Mouse (Mus musculus) inflammation-experienced regulatory T-cells, adult 6 months (primary cell): ENCODE data around the gene Usp16. TPM values are rescaled to one million over a fixed set of nuclear protein-coding genes. Genes with fewer than 3 reads are reported as not detected.
"Not testable (repeated sequence)": the region's sequence is repeated elsewhere in the genome, so short reads cannot be mapped to it uniquely, and the experiment has no call there.

Experiments used
- ATAC-seq: one replicate; pipeline ENCODE4 v1.8.0; 2017
- polyA plus RNA-seq, 3 experiments: library from polyadenylated mRNA; unstranded; fragments of 100-300 nt; shearing (Covaris generic); gene quantifications; one replicate each; pipeline ENCODE4 v1.2.1; 2017

The Usp16 gene
- polyA plus RNA-seq, 3 experiments from 2014 or later: 45.9 to 61.9 (median 60.5) TPM

DNA sequence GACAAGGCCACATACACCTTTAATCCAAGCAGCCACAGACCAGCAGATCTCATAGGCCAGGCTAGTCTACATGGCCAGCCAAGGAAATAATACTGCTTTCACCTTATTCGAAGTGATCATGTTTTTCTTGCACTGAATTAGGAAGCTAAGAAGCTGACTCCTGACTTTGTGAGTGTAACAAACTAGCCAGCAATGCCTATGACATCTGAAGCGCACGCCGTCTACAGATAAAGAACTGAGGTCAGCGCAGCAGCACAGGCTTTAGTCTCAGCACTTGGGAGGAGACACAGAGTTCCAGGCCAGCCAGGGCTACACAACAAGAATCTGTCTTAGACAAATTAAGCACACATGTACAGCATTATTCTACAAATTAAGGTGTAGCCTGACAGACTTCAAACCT lies 32.2 kb downstream of the Usp16 start:
- no peak for ATAC-seq

DNA sequence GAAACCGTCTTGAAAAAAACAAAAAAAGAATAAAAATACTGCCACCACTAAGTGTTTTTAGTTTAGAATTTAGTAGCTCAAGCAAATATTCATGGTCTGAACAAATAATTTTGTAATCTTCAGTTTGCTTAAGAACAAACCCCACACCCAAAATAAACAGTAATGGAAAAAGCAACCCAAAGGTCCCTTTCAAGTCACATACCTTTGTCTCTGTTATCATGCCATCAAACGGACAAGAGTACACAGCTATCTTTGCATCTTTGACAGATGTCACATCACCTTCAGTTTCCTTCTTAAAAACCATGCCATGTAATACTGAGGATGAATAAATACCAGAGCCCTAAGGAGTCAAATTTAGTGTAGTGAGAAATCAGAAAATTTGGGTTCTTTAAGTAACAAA lies 34.1 kb downstream of the Usp16 start:
- ATAC-seq: no peak

DNA sequence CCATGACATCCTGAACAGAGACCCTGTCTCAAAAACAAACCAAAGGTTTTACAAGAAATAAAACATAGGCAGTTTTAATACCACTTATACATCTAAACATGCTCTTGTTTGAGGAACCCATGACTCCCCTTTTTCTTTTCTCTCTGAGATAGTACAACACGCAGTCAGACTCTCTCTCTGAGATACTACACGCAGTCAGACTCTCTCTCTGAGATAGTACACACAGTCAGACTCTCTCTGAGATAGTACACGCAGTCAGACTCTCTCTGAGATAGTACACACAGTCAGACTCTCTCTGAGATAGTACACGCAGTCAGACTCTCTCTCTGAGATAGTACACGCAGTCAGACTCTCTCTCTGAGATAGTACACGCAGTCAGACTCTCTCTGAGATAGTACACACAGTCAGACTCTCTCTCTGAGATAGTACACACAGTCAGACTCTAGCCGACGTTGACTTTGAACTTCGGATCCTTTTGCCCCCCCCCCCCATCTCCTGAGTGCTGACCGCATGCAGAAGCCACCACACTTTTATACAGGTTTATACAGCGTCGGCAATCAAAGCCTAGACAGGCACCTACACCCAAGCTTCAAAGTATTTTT lies 37.8 kb downstream of the Usp16 start:
- ATAC-seq: not testable (repeated sequence)

DNA sequence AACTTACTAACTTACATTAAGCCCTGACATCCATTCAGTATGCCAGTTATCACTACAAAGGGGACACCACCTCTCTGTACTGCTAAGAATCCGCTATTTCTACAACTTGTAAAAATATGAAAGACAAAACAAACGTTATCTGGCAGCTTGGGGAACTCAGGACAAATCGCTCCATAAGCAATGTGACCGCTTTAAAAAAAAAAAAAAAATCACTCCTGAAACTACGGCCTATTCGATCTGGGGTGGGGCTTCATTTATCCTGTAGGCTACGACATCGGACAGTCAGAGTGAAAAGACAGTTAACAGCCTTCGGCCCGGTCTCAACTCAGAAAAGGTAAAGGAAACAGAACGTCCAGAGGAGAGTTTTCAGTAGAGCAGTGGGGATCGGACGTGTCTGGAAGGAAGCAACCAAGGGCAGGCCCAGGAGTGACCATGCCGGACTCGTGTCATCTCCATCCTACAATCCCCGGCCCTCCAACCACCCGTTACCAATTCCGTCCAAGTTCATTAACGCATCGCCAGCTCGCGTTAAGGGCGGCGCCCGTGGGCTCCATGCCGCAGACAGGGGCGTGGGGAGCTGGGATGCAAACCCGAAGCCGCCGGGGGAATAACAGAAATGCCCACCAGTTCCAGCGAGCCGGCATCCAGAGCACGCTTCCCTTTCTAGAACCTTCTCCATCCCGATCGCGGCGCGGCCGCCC lies 40.6 kb downstream of the Usp16 start:
- peak; percentile 18 for ATAC-seq

DNA sequence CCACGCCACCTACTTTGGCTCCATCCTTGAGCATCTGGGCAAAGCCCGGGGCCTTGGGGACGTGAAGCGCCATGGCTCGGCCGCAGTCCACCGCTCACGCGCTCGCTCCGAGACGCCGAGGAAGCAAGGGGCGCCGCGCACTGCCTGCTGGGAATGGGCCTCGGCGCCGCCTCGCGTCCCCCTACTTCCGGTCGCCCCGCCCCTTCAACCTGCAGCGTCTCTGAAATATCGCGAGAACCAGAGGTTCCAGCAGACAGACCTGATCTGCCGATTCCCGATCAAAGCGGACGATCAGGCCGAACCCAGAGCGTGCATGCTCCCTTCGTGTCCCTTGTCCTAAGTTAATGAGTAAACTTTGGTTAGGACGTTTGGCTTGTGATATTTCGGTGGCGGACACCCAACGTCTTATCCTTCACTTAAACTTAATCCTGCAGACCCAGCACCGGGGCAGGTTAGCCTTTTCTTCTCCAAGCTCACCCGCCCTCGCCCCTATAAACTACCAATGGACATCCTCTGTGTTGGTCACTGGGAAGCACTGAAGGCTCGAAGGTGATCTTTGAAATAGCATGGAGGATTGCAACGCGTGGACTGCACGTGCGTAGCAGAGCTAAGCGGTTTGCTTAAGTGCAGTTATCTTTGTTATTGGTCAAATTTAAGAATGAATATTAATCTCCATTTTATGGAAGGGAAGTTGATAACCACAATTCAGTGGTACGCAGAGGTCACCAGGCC lies 41.4 kb downstream of the Usp16 start, which contains the start of gene Cct8:
Gene Cct8, minus strand, starts transcription at position 158 of the 732 bp plus-strand sequence.
- peak; percentile 95 for ATAC-seq

DNA sequence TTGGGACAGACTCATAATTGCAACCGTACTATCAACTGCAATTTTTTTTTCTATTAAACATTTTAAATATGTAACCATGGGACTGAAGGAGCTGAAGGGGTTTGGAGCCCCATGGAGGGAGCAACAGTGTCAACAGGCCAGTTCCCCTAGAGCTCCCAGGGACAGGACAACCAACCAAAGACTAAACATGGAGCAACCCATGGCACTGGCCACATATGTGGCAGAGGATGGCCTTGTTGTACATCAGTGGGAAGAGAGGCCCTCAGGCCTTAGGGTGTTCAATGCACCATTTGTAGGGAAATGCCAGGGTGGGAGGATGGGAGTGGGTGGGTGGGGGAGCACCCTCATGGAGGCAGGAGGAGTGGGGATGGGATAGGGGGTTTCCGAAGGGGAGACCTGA lies 42.2 kb downstream of the Usp16 start:
- ATAC-seq: no peak

DNA sequence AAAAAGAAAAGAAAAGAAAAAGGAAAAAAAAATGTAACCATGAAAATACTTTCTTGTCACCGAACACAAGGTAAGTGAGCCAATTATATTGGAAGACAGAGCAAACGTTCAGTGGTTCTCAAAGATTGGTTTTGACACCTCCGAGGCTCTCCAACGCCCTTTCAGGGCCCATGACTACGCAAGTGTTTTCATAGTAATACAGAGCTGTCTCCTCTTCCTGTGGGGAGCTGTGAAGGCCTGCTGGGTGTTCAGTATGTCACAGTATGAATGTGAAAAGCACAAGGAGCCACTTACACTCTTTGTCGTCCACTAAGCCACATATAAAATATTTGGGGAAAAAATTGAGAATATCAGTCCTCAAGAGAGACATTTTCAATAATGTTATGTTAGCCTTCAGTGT lies 42.7 kb downstream of the Usp16 start:
- no peak for ATAC-seq

DNA sequence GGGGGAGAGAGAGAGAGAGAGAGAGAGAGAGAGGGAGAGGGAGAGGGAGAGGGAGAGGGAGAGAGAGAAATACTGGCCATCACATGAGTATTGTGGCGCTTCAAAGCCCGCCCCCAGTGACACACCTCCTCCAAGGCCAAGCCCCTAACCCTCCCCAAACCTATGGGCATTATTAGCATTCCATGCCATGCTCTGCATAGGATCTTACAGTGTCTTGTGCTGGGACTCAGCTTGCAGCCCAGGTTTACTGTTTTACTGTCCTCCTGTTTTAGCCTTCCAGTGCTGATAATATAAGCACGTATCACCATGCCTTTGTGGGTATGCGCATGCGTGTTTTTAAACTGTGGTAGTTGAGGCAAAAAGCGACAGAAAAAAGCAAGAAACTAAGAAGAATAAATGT lies 45.1 kb downstream of the Usp16 start:
- ATAC-seq: no peak

DNA sequence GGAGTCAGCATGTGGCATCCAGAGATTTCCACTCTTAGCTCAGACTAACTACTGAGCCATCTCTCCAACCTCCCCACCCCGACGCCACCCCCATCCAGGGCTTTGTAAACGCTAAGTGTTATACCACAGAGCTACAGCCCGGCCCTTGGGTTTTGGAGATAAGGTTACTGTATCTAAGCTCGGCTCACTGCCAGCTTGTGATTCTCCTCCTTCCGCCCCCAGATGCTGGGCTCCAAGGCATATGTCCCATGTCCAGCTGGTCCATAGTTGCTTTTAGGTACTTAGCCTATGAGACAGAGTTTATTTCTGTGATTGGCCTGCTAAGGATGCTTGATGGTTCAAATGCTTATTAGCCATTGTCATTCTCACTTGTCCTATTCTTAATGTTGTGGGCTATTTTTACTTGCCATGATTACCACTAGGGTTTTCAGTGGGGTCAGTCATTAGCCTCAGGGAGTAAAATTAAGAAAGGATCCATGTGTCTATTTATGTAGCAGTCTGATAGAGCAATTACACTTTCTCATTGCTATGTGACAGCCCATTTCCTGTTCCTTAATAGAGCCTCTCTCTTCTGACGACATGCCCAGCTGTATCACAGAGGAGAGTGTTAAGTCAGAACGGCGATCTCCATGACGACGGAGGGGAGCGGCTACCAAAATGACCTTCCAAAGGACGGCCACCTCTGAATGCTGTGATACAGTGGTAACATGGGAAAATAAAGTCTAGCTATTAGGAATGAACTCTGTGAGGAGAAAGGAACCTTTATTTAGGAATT lies 47.0 kb downstream of the Usp16 start:
- ATAC-seq: no peak

DNA sequence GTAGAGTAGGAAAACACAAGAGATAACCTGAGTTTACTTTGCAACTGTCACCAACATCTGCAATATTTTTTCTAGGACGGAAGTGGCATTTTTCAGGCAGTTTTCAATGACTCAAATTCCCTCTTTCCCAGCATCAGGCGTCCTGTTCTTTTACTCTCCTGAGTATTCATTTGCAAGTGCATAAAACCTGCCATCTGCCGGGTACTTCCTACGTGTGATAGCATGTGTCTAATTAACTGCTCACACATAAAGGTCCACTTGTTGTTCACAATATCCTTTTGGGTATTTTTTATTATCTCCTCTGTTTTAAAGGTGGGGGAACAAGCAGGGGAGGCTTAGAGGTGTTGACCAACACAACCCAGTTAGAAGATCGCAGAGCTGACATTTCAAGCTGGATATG lies 57.2 kb downstream of the Usp16 start:
- no peak for ATAC-seq

DNA sequence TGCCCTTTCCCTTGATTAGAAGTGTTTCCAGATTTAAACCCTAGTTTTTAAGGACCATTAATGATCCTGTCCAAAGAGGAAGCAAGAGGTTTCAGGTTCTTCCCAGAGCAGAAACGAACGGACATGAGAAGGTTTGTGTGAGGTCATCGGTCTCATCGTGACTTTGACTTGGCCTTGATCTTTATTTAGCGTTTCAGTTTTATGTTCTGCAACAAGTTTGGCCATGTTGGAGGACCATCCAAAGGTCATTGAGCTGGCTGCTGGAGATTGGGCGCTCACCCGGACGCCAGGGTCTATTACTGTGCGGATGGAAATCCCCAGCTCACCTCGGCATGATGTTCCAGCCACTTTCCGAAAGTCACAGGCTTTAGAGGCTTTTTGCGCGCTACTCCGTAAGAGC lies 57.8 kb downstream of the Usp16 start:
- ATAC-seq: no peak

DNA sequence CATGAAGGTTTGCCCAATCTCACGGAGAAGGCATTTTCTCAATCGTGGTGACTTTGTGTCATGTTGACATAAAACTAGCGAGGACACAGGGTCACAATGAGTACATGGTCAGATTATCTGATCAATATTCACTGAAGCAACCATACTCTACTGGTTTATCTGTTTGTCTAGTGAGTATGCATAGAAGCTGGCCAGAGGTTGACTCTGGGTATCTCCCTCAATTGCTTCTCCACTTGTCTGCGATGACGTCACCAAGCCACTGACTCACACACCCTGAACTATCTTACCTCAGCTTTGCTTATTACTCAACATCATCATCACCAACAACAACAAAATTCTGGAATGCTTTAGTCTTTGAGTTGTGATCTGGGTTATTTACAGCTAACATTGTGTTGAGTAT lies 69.7 kb downstream of the Usp16 start:
- no peak for ATAC-seq

DNA sequence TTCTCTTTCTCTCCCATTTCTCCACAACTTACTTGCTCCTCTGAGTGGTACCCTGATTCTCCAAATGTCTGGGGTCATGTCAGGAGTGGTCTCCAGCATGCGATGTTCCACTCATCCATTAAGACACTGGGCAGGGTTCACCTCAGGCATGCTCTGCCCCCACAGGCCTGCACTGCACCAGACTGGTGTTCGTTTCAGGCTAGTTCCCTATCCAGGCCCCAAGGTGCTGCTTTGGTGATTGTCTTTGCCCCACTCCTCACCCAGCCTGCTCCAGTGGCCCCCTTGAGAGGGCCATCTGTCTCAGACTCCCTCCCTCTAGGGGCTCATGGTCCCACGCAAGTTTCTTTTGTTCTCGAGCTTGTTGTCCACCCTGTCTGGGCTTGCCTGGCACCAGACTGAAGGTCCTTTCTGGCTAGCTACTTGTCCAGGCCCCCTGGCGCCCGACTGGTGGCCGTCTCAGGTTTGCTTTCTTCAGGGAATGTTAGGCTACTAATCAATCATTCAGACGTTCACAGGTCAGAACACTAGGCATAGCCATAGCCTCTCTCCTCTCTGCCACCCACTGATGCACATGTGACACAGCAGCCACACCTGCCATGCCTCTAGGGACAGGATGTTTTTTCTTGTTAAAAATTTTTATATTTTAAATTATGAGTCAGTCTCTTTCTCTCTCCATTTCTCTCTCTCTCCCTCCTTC lies 73.2 kb downstream of the Usp16 start:
- ATAC-seq: no peak

DNA sequence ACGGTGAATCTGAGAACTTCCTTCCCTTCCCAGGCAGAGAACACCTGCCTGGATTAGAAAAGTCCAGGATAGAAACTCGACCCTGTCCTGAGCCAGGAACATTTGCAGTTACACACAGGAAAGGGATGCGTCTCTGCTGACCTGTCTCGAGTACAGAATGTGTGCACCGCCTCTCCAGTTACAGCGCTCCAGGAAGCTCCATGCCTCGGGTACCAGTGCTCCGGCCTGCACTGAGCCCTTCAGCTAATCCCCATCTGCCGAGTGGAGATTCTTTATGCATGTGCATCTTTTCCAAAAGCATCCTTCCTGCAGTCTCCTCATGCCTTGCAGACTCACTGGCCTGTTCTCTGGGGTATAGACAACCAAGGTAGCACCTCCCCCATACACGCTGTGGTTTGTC lies 74.3 kb downstream of the Usp16 start:
- ATAC-seq: no peak

Other genes with a start within 250 kb of the Usp16 start
- 10 to 100 TPM; 15.0 to 20.7 (median 18.1) TPM for gene N6amt1, start 100.5 kb upstream of the Usp16 start, polyA plus RNA-seq
- 10 to 100 TPM; 29.4 to 30.9 (median 30.0) TPM for gene Ltn1, start 22.1 kb upstream of the Usp16 start, polyA plus RNA-seq
- gene Rwdd2b, start 14.1 kb upstream of the Usp16 start, polyA plus RNA-seq: 10 to 100 TPM in 1 of 3 experiments, 1 to 10 TPM in 2; 7.1 to 14.5 (median 7.4) TPM
- 100 to 1,000 TPM; 400 to 466 (median 409) TPM for gene Cct8, start 41.2 kb downstream of the Usp16 start, polyA plus RNA-seq
- not detected for gene Map3k7cl, start 98.6 kb downstream of the Usp16 start, polyA plus RNA-seq
- gene Bach1, start 244.2 kb downstream of the Usp16 start, polyA plus RNA-seq: 1 to 10 TPM; 1.6 to 3.7 (median 3.5) TPM